Mouse (Mus musculus): ENCODE results near the gene Neurod1. TPM values are rescaled to one million over a fixed set of nuclear protein-coding genes. Genes with fewer than 3 reads are reported as not detected.

Gene Neurod1
- not detected for total RNA-seq (2022)

DNA sequence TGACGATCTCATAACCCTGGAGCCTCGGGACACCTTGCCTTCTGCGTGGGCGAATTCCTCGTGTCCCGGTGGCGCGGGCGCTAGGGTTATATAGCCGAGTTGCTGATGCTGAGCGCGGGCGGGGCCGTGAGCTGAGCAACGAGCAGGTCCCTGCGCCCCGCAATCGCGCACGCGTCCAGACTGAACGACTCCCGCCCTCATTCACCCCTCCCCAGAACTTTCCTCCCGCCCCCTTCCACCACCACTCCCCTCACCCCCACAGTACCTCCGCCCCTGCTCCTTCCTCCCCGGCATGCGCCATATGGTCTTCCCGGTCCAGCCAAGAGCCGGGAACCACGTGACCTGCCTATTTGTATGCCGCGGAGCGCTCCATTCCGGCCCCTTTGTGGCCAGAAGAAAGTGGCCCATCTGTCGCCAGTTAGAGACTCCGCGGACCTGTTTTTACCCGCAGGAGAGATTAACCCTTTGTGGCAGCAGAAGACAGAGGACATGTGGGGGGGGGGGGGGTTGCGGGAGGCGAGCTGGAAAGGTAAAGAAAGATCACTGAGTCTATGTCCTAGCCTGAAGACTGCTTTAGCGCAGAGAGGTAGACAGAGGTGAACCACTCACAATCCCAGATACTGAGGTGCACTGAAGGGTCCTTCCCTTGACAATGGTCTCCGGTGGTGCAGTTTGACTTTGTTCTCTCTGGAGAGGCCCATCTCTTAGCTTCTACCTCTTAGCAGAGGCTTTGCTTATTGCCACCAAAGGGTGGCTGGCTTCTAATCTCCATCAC, at the start of gene Neurod1, which contains the start of gene Cerkl:
Gene Neurod1 (minus strand): TSS at position 177 of the 775 bp plus-strand sequence.
Gene Cerkl (minus strand): TSS at position 211 of the 775 bp plus-strand sequence.
- no peak for DNase-seq (ENCODE audit: low spot score in 2 of 2)

DNA sequence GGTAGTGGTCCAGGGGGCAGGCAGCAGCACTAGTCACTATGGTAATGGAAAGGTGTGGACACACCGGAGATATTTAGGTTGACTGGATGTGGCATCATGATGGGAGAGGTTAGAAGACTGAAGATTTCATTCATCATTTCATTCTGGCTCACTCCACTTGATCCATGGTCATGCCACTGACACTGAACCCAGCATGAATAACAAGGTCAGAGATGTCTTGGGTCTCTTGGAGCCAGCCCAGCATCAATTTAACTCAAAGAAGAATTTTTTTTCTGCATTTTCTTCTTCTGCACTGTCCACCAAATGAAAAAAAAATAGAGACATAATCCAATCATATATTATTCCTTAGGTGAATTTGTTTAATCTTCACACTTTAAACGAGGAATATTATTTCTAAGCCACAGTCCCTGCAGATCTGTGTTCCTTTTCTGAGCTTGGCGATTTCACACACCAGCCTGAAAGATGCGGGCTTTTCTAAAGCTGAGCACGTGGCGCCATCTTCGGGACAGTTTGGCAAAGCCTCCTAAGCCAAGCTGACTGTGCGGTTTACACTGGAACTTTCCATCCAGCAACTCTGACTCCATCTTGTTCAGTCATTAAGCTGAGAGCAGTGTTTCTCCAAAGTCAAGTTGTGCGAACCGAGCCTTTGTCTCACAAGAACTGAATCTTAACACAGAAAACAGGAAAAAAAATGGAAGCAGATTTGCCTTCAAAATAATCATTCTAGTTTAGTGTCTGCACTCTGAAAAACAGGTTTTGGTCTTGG, 42.6 kb upstream of the Neurod1 start:
- peak in 1 of 2 experiments; percentile 5 for DNase-seq (ENCODE audit: low spot score in 2 of 2)

DNA sequence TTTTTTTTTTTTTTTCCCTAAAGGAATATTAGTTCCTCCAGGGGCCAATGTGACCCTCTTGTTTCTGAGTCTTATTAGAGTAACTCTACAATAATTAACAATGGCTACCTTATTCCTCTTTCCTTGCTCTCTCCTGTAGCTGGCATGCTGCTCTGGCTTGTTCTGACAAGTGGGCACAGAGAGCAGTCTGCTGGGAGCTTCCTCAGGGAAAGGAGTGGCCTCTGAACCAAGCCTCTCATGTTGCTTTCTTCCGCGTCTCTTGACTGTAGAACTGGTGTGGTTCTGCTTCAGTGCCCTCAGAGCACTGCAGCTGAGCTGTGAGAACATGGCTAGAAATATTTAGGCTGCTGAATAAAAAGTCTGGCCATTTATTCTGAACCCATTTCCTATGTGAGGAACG, 28.6 kb upstream of the Neurod1 start:
- no peak for DNase-seq (ENCODE audit: low spot score in 2 of 2)

DNA sequence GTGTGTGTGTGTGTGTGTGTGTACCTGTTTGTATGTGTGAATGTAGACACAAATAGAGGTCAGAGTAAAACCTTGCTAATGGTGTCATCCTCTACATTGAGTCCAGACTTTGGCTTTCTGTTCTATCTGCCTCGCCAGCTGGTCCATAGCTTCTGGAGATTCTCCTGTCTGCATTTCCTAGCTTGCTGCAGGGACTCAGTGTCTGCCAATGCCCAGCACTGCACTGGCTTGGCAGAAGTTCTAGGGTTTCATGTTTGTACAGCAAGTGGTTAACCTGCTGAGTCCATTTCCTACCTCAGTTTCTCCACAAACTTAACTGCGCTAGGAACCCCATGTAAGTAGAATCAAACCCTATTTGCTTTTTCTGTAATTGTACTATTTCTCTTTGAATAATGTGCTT, 26.0 kb upstream of the Neurod1 start:
- no peak for DNase-seq (ENCODE audit: low spot score in 2 of 2)

DNA sequence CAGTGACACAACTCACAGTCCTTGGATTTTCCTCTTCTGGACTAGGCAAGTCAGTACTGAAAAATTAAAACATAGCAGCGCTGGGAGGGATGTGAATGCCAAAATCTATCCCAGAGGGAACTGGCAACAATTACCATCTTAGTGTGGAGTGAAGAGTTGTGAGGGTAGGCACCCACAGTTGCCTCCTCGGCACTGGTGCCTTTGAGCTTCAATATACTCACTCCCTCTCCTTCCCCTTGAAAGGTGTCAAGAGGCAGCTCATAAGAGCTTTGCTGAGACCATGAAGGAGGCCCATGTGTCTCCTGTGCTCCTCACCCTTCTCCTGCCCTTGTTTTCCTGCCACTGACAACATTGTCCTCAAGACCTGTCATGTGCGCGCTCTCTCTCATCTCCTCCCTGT, 5.9 kb upstream of the Neurod1 start:
- DNase-seq (ENCODE audit: low spot score in 2 of 2), result no peak

DNA sequence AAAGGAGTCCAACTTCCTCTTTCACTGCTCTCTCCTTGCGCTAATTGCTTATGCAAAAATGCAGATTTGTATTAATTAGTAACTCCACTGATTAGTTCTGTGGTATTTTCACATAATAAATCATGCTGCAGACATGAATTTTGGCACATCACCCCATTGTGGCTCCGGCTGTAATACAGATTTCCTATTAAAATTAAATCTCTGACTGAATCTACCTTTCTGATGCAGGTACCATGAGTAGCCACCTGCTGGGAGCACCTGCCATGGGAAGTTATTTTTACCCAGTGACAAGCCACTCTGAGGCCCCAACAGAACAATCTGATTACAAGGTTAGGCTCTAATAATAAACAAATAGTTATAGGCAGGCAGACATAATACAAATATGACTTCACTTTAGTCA, 5.3 kb upstream of the Neurod1 start:
- DNase-seq (ENCODE audit: low spot score in 2 of 2), result no peak

DNA sequence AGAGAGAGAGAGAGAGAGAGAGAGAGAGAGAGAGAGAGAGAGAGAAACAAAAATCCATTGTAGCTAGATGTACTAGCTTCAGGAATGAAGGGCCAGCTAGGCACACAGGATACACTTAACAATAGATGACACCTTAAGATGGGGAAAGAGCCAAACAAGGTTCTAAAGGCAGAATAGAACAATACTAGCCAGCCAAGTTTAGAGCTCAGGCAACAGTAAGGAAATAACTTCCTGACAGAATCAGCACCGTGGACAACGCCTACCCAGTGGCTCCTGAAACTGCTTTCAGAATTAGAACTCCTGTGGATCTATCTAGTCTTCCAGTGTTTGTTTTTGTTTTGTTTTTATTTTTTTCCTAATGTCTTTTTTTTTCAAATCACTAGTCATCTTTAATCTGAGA, 4.0 kb upstream of the Neurod1 start:
- DNase-seq (ENCODE audit: low spot score in 2 of 2), result no peak

DNA sequence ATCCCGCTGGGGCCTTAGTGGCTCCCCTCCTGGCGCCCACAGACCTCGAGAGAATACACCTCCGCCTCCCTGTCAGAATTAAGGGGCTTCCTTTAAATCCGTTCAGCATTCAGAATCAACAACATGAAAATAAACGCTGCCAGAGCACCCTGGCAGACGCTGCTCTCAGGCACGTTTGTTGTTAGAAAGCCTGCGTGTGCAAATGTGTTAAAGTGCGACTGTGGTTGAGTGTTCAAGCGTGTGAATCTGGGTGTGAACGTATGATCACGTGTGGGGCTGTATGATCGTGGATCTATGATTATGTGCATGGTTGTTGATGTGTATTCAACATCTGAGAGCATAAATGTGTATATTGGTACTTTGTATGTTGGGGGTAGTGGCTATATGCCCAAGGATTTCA, 3.6 kb upstream of the Neurod1 start:
- no peak for DNase-seq (ENCODE audit: low spot score in 2 of 2)

DNA sequence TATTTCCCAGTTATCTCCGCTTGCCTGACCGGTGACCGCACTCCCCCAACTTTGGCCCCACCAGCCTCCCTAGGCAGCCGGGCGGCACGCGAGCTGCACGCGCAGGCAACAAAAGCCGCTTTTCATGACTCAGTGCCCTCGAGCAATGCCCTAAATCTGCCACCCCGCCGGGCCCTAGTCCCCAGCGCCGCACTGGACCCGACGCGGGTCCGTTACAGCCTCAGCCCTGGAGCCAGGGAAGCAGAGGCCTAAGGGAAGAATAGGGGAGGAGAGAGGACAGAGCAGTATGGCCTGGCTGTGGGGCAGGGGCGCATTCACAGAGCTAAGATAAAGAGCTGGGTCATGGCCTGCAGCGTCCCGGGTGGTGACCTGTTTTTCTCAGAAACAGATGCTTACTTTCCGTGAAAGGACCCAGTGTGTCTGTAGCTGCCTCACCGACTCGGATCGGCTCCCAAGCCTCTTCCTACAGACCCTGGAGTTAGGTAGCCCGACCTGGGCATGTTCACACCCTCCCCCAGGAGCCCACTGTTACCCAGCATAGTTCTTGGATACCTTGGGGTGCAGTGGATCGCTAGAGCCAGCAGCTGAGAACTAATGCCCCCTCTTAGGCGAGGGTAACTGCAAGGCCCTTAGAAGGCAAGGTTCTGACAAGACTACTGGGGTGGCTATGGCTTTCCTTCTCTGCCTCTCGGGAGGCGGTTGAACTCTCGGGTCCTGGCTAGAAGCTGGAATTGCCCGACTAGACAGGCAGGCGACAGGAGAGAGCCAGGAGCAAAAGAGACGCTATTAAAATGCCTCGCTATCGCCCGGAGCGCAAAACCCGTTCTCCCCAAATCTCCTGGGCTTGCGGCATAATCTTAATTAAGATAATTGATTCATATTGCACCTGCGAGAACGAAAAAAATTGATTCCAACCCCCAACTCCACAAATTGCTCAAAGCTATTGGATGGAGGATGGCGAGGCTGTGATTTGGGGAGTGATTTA, 2.8 kb upstream of the Neurod1 start:
- DNase-seq (ENCODE audit: low spot score in 2 of 2), result no peak

DNA sequence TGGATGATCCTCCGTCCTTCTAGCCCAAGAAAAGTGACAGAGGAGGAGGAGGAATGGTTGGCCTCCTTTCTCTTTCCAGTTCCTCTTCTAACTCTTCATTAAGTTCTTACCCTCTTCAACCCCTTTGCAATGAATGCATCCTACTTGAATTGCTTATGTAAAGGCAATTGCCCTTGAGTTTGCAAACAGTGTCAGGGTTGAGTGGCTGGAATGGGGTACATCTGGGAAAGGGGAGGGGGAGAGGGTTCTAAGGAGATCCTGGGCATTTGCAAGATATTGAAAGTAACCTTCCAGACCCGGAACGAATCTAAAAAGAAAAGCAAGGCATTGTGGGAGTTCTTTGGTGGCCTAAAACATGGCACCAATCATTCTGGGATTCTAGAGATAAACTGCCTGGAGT, 1.4 kb upstream of the Neurod1 start:
- no peak for DNase-seq (ENCODE audit: low spot score in 2 of 2)

DNA sequence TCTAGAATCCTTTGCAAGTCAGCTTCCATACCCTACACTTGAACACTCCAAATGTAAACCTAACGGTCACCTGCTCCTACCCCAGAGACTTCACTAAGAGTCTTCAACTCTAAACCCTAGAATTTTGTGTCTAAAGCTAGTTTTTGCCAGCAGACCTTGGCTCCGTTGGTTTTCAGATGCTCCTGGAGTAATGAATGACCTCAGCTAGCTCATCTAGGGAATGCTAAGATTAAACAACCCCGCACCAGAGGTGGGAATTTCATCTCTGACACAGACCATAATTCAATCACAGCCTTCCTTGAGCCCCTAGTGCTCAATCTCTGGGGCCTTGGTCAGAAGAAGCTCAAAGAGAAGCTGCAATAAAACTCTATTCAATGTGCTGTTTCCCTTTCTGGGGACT, 883 bp upstream of the Neurod1 start:
- DNase-seq (ENCODE audit: low spot score in 2 of 2), result no peak

DNA sequence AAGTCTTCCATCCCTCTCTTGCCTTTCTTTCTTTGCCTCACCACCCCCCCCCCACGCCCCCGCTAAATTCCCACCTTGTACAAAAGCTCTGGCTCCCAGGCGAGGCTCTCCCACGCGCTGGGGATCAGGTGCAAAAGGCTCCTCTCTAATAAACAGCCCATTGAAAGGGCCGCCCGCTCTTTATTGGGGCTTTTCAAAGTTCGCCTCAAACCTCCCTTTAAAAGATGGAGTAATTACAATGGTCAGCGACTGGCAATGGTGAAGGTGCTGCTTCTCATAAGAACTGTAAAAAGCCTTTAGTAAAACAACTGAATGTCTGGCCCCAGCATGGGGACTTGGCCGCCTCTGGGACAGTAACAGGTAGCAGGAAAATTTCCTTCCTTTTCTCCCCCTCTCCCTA, 905 bp downstream of the Neurod1 start:
- DNase-seq (ENCODE audit: low spot score in 2 of 2), result no peak

DNA sequence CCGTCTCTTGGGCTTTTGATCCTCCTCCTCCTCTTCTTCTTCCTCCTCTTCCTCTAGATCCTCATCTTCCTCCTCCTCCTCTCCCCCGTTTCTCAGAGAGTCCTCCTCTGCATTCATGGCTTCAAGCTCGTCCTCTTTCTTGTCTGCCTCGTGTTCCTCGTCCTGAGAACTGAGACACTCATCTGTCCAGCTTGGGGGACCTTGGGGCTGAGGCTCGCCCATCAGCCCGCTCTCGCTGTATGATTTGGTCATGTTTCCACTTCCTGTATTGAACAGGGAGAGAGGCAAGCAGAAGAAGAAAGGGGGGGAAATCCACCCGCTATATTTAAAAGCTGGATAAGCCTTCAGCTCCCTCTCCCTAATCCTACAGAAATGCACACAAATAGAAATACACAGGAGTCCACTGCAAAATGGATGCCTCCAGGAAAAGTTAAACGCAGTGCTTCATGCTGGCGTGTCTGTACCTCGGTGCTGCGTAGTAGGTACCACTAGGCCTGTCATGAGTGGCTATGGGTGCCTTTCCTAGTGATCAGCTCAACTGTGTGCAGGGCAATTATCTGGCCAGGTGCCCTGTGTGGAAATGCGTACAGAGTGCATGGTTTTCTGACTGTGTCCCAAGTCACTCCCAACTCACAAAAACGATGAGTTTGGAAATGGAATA, 1.6 kb downstream of the Neurod1 start:
- DNase-seq (ENCODE audit: low spot score in 2 of 2), result no peak

DNA sequence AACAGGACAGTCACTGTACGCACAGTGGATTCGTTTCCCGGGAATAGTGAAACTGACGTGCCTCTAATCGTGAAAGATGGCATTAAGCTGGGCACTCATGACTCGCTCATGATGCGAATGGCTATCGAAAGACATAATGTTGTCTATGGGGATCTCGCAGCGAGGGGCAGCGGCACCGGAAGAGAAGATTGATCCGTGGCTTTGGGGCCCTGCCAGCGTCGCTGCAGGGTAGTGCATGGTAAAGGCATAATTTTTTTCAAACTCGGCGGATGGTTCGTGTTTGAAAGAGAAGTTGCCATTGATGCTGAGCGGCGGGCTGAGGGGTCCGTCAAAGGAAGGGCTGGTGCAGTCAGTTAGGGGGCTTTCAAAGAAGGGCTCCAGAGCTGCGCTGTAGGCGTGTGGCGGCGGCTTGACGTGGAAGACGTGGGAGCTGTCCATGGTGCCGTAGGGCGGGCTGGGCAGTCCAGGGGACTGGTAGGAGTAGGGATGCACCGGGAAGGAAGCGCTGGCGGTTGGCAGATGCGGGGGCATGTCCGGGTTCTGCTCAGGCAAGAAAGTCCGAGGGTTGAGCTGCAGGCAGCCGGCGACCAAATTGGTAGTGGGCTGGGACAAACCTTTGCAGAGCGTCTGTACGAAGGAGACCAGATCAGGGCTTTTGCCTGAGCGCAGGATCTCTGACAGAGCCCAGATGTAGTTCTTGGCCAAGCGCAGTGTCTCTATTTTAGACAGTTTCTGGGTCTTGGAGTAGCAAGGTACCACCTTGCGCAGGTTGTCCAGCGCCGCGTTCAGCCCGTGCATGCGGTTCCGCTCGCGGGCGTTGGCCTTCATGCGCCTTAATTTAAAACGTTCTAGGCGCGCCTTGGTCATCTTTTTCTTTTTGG, 2.4 kb downstream of the Neurod1 start:
- peak in 1 of 2 experiments; percentile 12 for DNase-seq (ENCODE audit: low spot score in 2 of 2)

DNA sequence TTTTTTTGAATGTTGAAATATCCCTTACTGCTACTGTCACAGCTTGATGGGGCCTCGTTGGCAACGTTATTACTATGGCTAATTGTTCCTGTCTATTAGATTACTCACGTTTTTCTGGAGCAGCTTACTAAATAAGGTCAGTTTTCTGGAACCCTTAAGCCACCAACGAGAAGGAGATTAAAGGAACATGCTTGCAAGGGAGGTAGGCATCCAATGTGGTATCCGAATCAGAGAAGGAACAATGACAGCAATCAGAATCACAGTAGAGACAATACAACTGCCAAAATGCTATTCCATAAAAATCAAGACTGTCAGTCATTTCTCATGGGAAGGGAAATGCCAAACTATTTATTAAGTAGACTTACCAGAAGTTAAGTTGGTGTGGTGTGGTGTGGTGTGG, 5.1 kb downstream of the Neurod1 start:
- DNase-seq (ENCODE audit: low spot score in 2 of 2), result no peak

DNA sequence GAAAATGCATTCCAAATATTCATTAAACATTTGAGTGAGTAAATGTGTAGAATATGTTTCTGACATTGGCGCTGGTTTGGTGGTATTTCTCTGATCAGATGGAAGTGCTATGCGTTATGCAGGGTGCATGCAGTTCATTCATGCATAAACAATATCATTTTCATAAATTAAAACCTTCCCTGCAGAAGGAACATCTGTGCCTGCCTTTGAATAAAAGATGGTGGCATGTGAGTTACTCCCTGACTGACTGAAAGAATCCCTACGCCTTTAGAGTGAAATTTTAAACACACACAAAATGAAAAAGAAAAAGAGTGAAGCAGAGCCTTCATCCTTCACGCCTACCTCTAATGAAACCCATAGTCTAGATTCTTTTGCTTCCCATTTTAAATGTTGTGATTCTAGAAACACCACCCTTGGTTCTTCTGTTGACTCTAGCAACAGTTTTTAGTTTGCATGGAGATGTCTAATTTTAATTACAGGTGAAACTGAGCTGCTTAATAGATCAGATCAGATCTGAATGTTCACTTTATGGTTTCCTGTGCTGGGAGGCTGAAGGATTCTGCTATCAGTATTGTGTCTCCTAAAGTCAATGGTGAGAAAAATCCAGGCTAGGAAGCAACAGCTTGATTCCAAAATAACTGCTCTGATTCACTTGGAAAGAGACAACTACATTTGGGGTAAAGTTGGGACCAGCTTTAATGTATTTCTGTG, 5.7 kb downstream of the Neurod1 start:
- DNase-seq (ENCODE audit: low spot score in 2 of 2), result no peak

DNA sequence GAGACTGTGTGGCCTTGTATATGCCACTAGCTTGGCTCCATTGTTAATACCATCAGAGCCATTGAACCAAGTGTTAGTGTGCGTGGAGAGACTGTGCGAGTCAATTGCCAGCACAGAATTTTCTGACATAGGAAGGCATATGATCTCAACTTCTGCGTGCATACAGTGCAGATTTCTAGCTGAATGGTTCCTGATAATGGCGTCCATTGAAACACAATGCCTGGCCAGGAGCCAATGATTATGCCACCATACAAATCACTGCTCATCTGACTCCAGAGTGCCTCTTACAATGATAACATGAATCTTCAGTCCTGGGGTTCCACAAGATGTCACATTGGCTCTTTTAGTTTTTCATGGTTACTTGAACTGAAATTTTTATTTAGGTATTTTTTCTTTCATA, 7.2 kb downstream of the Neurod1 start:
- DNase-seq (ENCODE audit: low spot score in 2 of 2), result no peak

DNA sequence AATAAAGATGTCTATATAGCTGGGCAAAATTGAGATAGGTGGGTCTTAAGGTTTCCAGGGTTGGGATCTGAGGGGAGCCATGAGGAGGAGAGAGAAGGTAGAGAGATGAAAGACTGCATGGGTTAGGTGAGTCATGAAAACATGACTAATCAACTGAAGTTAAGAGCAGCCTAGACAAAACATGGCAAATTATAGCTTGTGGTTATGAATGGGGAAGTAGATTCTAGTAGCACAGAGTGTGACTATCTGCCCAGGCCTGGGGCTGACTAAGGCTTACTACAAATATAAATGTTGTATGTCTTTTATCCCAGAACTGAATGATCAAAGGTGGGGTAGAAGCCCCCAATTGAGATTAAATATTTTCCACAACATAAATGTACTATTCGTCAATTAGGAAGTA, 9.4 kb downstream of the Neurod1 start:
- no peak for DNase-seq (ENCODE audit: low spot score in 2 of 2)

DNA sequence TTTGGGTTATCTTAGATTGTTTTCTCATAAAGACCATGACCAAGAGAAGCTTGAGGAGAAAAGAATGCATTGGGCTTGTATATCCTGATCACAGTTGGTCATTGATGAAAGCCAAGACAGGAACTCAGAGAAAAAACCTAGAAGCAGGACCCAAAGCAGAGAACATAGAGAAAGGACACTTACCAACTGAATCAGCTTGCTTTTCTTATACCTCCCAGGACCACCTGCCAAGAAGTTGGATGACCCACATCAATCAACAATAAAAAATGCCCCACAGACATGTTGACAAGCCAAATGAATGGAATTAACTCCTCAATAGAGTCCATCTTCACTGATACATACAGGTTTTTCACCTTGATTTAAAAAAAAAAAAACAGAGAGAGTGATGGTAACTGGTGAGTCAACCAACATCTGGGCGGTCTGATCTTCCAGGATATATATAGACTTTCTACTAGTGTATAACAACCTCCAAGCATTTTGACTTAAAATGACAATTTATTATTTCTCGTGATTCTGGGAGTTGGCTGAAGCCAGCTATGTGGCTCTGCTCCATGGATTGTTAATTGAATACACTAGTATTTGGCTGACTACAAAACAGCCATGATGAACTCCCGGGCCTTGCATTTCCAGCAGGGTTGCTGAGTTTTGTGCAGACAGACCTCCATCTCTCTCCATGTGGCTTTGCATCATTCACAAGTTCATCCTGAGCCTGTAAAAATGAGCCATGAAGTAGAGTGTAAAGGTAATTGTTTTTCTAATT, 12.5 kb downstream of the Neurod1 start:
- DNase-seq (ENCODE audit: low spot score in 2 of 2), result no peak

Measured in gastrocnemius, adult 8-10 months (tissue).